Mouse (Mus musculus): Measurements from ENCODE around the gene 9530077C05Rik. TPM values are rescaled to one million over a fixed set of nuclear protein-coding genes. Genes with fewer than 3 reads are reported as not detected.

Gene 9530077C05Rik
- total and polyA plus RNA-seq, 2 experiments from 2014 or later: 13.8 to 16.8 TPM

DNA sequence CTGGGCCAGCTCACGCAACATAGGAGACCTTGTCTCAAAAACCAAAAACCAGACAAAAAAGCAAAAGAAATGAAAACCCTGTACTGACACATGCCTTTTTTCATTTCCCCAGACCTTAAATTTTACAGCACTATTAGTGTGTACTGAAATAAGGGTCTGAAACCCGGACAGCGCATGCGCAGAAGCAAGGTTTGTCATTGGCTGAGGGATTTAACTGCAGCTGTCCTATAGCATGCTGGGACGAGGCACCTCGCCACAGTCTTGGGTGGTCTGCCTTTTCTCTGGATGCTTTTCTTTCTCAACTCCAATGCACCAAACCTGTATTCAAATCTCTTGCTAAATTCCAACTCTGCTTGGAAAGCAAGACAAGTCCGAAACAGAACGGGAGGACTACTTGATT lies 67.6 kb downstream of the 9530077C05Rik start:
- Histone ChIP-seq H3K4me1 (ENCODE audit: insufficient read depth, low read length) (0 out of 2 replicates have a peak, but pooled peaks cover 6% of the 10 kb centered on the region), H3K9ac (replicated peaks; ENCODE audit: low read length) (no peak overlapping the region), H3K4me3 (ENCODE audit: low read length) (no peak overlapping the region), H3K27ac (no peak overlapping the region), H3K4me2 (ENCODE audit: low read depth, low read length) (no peak overlapping the region), H3K36me3 (ENCODE audit: insufficient read depth, low read length) (no peaks in the 10 kb centered on the region), H3K27me3 (ENCODE audit: insufficient read depth, low read length) (no peaks in the 10 kb centered on the region), H3K9me3 (ENCODE audit: low read length) (no peaks in the 10 kb centered on the region)
- DNase-seq (ENCODE audit: low spot score) (no peak), ATAC-seq (no peak)
- WGBS: 95% methylated on average over 8 of the region's 8 CpGs
- TF ChIP-seq CTCF (IDR thresholded peaks at IDR 0.05; ENCODE audit: low read depth): no peak

DNA sequence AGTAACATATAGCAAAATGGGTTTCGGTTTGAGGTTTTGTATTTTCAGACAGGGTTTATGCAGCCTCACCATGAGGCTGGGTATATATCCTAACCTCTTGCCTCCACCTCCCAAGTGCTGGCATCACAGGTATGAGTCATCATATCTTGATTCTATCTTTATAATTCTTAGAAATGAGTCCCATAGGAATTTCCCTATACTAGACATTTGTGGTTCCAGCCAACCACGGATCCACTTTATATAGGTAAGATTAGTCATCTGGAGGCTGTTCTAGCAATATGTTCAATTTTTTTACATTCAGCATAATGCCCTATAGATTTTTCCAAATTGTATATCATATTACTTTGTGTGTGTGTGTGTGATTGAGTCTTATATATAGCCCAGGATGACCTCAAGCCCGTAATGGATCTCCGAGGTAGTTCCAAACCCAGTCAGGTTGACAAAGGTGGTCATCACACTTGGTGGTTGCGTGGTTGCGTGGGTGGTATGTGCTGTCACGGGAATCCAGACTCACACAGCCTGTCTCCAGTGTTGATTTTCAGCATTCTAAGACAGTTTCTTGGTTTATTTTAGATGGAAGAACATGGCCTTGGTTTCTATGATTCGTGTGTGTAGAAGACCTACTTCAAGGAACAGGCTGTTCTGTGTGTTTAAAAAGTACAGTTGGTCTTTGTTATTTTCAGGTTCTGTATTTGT lies 72.7 kb downstream of the 9530077C05Rik start:
- no peaks in the 10 kb centered on the region for H3K27me3 ChIP-seq (ENCODE audit: insufficient read depth, low read length)
- no peak overlapping the region for H3K9ac ChIP-seq (replicated peaks; ENCODE audit: low read length)
- no peak overlapping the region for H3K27ac ChIP-seq
- DNase-seq (ENCODE audit: low spot score): no peak
- no peak overlapping the region for H3K4me2 ChIP-seq (ENCODE audit: low read depth, low read length)
- no peak overlapping the region for H3K4me3 ChIP-seq (ENCODE audit: low read length)
- no peak for ATAC-seq
- no peaks in the 10 kb centered on the region for H3K4me1 ChIP-seq (ENCODE audit: insufficient read depth, low read length)
- H3K36me3 ChIP-seq (ENCODE audit: insufficient read depth, low read length): no peaks in the 10 kb centered on the region
- 93% methylated on average over 8 of the region's 8 CpGs for WGBS
- TF ChIP-seq CTCF (IDR thresholded peaks at IDR 0.05; ENCODE audit: low read depth): no peak
- H3K9me3 ChIP-seq (ENCODE audit: low read length): no peaks in the 10 kb centered on the region

DNA sequence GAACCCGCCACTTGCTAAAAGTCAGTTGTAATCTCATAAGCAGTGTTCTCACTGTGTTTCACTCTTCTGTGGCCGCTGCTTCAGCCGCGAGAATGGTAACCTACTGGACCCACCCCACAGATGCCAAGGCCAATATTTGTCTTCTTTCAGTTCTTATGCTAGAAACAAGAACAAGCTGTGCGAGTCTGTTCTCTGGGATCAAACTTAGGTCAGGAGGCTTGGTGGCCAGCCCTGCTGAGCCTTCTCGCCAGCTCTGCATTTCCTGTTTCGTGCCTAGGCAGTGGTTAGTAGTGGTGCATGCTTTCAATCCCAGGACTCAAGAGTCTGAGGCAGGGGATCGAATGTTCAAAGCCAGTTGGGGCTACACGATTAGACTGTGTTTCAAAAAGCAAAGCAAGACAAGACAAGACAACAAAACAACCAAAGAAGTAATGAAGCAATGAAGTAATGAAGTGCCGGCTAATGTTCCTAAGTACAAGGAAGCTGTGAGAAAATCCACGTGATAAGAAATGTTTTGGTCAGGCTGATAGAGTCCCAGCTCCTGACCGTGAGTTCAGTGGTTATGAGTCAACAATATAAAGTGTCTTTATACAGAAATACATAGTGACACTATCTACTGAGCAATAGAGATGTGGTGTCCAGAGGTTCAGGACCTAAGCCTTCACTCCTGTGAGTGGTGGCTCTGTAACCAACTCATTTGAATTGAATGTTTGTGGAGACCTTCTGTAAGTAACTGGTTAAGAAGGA lies 73.4 kb downstream of the 9530077C05Rik start:
- H3K4me2 ChIP-seq (ENCODE audit: low read depth, low read length): no peak overlapping the region
- H3K27me3 ChIP-seq (ENCODE audit: insufficient read depth, low read length): no peaks in the 10 kb centered on the region
- ATAC-seq (no peak), DNase-seq (ENCODE audit: low spot score) (no peak)
- no peak overlapping the region for H3K9ac ChIP-seq (replicated peaks; ENCODE audit: low read length)
- H3K36me3 ChIP-seq (ENCODE audit: insufficient read depth, low read length): no peaks in the 10 kb centered on the region
- H3K27ac ChIP-seq: no peak overlapping the region
- no peaks in the 10 kb centered on the region for H3K4me1 ChIP-seq (ENCODE audit: insufficient read depth, low read length)
- H3K9me3 ChIP-seq (ENCODE audit: low read length): no peaks in the 10 kb centered on the region
- no peak overlapping the region for H3K4me3 ChIP-seq (ENCODE audit: low read length)
- TF ChIP-seq CTCF (IDR thresholded peaks at IDR 0.05; ENCODE audit: low read depth): no peak
- 90% methylated on average over 12 of the region's 12 CpGs for WGBS

DNA sequence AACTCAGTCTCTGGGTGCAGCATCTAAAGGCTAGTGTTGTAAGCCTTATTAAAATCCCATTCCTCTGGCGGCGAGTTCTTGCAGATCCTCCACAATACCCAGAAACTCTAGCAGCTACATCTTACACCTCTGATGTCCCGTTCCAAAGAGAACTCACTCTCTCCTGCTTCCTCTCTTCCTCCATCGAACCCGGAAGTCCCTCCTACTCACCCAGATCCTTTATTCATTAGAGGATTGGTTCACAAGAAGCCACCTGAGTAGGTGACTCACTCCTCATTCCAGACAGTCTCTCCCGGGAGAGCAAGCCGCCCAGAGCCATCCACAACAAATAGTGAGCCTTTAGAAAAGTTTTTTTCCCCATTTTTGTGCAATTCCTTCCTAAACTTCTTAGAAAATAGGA lies 74.9 kb downstream of the 9530077C05Rik start:
- Histone ChIP-seq H3K27ac (no peak overlapping the region), H3K27me3 (ENCODE audit: insufficient read depth, low read length) (no peaks in the 10 kb centered on the region), H3K4me3 (ENCODE audit: low read length) (no peak overlapping the region), H3K4me2 (ENCODE audit: low read depth, low read length) (no peak overlapping the region), H3K9me3 (ENCODE audit: low read length) (no peaks in the 10 kb centered on the region), H3K36me3 (ENCODE audit: insufficient read depth, low read length) (no peaks in the 10 kb centered on the region), H3K4me1 (ENCODE audit: insufficient read depth, low read length) (no peaks in the 10 kb centered on the region), H3K9ac (replicated peaks; ENCODE audit: low read length) (no peak overlapping the region)
- no peak for TF ChIP-seq CTCF (IDR thresholded peaks at IDR 0.05; ENCODE audit: low read depth)
- no peak for ATAC-seq
- no peak for DNase-seq (ENCODE audit: low spot score)
- WGBS: 95% methylated on average over 7 of the region's 7 CpGs

DNA sequence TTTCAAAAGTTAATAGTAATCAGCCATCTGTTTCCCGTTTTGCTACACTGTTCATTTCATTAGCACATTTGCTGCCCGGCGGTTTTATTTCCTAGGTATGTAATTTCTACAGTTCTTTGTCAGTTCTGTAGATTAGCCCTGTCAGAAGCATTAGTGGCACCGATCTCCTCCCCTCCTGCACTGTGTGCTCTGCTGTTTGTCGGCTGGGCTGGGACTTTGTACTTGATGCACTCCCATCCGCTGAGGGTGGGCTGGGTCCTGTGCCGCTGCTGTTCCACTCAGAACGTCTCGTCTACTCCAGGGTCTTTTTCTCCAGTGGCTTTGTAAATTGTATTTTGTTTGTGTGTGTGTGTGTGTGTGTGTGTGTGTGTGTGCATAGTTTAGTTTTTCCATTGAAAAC lies 77.7 kb downstream of the 9530077C05Rik start:
- Histone ChIP-seq H3K4me3 (ENCODE audit: low read length) (no peak overlapping the region), H3K27me3 (ENCODE audit: insufficient read depth, low read length) (no peaks in the 10 kb centered on the region), H3K36me3 (ENCODE audit: insufficient read depth, low read length) (no peaks in the 10 kb centered on the region), H3K9me3 (ENCODE audit: low read length) (no peaks in the 10 kb centered on the region), H3K27ac (no peak overlapping the region), H3K4me2 (ENCODE audit: low read depth, low read length) (no peak overlapping the region), H3K4me1 (ENCODE audit: insufficient read depth, low read length) (no peaks in the 10 kb centered on the region), H3K9ac (replicated peaks; ENCODE audit: low read length) (no peak overlapping the region)
- no peak for ATAC-seq
- WGBS: 66% methylated on average over 9 of the region's 9 CpGs
- TF ChIP-seq CTCF (IDR thresholded peaks at IDR 0.05; ENCODE audit: low read depth): no peak
- DNase-seq (ENCODE audit: low spot score): no peak

Other genes with a start within 250 kb of the 9530077C05Rik start
- gene Zfp872, start 223.4 kb upstream of the 9530077C05Rik start, total RNA-seq (2014; rRNA removed): 0.26 TPM in 1 of 2 replicates, not detected in the other
- 0.24 and 0.33 TPM in 2 replicates for gene Zfp872, start 223.4 kb upstream of the 9530077C05Rik start, polyA plus RNA-seq (2015; fragmentation: Nextera tagmentation; extraction: Ambion mirVana)
- gene Zfp809, start 185.8 kb upstream of the 9530077C05Rik start, total RNA-seq (2014; rRNA removed): 5.3 and 6.4 TPM in 2 replicates
- 6.1 and 8.4 TPM in 2 replicates for gene Zfp809, start 185.8 kb upstream of the 9530077C05Rik start, polyA plus RNA-seq (2015; fragmentation: Nextera tagmentation; extraction: Ambion mirVana)
- gene Zfp599, start 151.6 kb upstream of the 9530077C05Rik start, total RNA-seq (2014; rRNA removed): 3.0 and 5.5 TPM in 2 replicates
- gene Zfp599, start 151.6 kb upstream of the 9530077C05Rik start, polyA plus RNA-seq (2015; fragmentation: Nextera tagmentation; extraction: Ambion mirVana): 4.8 and 5.2 TPM in 2 replicates
- 25.4 and 41.4 TPM in 2 replicates for gene Zfp810, start 103.9 kb upstream of the 9530077C05Rik start, total RNA-seq (2014; rRNA removed)
- gene Zfp810, start 103.9 kb upstream of the 9530077C05Rik start, polyA plus RNA-seq (2015; fragmentation: Nextera tagmentation; extraction: Ambion mirVana): 24.2 and 25.1 TPM in 2 replicates
- gene Anln, start 22.3 kb upstream of the 9530077C05Rik start, total RNA-seq (2014; rRNA removed): 6.3 and 6.8 TPM in 2 replicates
- gene Anln, start 22.3 kb upstream of the 9530077C05Rik start, polyA plus RNA-seq (2015; fragmentation: Nextera tagmentation; extraction: Ambion mirVana): 2.7 and 3.3 TPM in 2 replicates
- not detected in 2 replicates for gene Gm17545, start 42.8 kb downstream of the 9530077C05Rik start, total RNA-seq (2014; rRNA removed)
- not detected in 2 replicates for gene Gm17545, start 42.8 kb downstream of the 9530077C05Rik start, polyA plus RNA-seq (2015; fragmentation: Nextera tagmentation; extraction: Ambion mirVana)
- 63.2 and 72.3 TPM in 2 replicates for gene Rp9, start 58.2 kb downstream of the 9530077C05Rik start, total RNA-seq (2014; rRNA removed)
- gene Rp9, start 58.2 kb downstream of the 9530077C05Rik start, polyA plus RNA-seq (2015; fragmentation: Nextera tagmentation; extraction: Ambion mirVana): 75.1 and 81.4 TPM in 2 replicates
- gene Bbs9, start 64.2 kb downstream of the 9530077C05Rik start, total RNA-seq (2014; rRNA removed): 27.0 and 27.5 TPM in 2 replicates
- 14.0 and 15.2 TPM in 2 replicates for gene Bbs9, start 64.2 kb downstream of the 9530077C05Rik start, polyA plus RNA-seq (2015; fragmentation: Nextera tagmentation; extraction: Ambion mirVana)

Data from hindbrain, postnatal 0 days (tissue).